Mouse (Mus musculus) hindbrain, embryonic 15.5 days (tissue): ENCODE measurements at regions not wholly inside any gene's neighbourhood (a gene's known extent, or its start where the extent isn't known, plus 50 kb on each side); places are given as distances from the start of the nearest gene placed in this dataset.
A peak's percentile ranks its signal among the peaks of the same experiment; 100 is the strongest.

Experiments used
- ATAC-seq: fragments of 200-750 bp; cut with Nextera tagmentation; 2 replicates; pipeline ENCODE4 v1.8.0; 2017; ENCODE audit warnings: low read depth, moderate number of reproducible peaks, moderate TSS enrichment; ENCODE audit not compliant: low FRiP score
- H3K27ac ChIP-seq: fragments of 300-500 bp; sonication (generic); replicated peaks from 2 replicates; pipeline ENCODE4 v1.5.1; 2015; ENCODE audit warnings: mild to moderate bottlenecking, inconsistent platforms
- H3K27me3 ChIP-seq: fragments of 300-500 bp; sonication (generic); 2 replicates; pipeline ENCODE4 v1.6.1; 2015; ENCODE audit warnings: control low read depth, inconsistent platforms
- H3K36me3 ChIP-seq: fragments of 300-500 bp; sonication (generic); 2 replicates; pipeline ENCODE4 v1.6.1; 2015; ENCODE audit warnings: control low read depth, inconsistent platforms
- H3K4me1 ChIP-seq: fragments of 300-500 bp; sonication (generic); replicated peaks from 2 replicates; pipeline ENCODE4 v1.6.1; 2015; ENCODE audit warnings: control low read depth, inconsistent platforms
- H3K4me2 ChIP-seq: fragments of 300-500 bp; sonication (generic); 2 replicates; pipeline ENCODE4 v1.6.1; 2015; ENCODE audit warnings: moderate library complexity, mild to moderate bottlenecking, inconsistent platforms
- H3K4me3 ChIP-seq: fragments of 300-500 bp; sonication (generic); 2 replicates; pipeline ENCODE4 v1.5.1; 2015; ENCODE audit warnings: mild to moderate bottlenecking, inconsistent platforms
- H3K9ac ChIP-seq: fragments of 300-500 bp; sonication (generic); 2 replicates; pipeline ENCODE4 v1.6.1; 2015; ENCODE audit warnings: inconsistent platforms
- H3K9me3 ChIP-seq: fragments of 300-500 bp; sonication (generic); 2 replicates; pipeline ENCODE4 v1.6.1; 2016; ENCODE audit warnings: control low read depth, inconsistent platforms
- WGBS: fragments of 180-500 bp; shearing (Covaris S2); methylation state at CpG from one replicate; pipeline ENCODE4 v1.1.7; 2015; 5-methylcytosine and 5-hydroxymethylcytosine counted together

GRCm38 (mm10) chr1:80025863-80026616 is 165.1 kb upstream of the Serpine2 start:
- Histone ChIP-seq H3K4me2 (no peak overlapping the region), H3K4me3 (no peak overlapping the region), H3K4me1 (0 out of 2 replicates have a peak, but pooled peaks cover 3% of the 10 kb centered on the region), H3K27ac (no peak overlapping the region), H3K36me3 (no peaks in the 10 kb centered on the region), H3K9ac (no peak overlapping the region), H3K9me3 (no peaks in the 10 kb centered on the region), H3K27me3 (no peaks in the 10 kb centered on the region)
- ATAC-seq: no peak
- WGBS: 95% methylated on average over 4 of the region's 4 CpGs

DNA sequence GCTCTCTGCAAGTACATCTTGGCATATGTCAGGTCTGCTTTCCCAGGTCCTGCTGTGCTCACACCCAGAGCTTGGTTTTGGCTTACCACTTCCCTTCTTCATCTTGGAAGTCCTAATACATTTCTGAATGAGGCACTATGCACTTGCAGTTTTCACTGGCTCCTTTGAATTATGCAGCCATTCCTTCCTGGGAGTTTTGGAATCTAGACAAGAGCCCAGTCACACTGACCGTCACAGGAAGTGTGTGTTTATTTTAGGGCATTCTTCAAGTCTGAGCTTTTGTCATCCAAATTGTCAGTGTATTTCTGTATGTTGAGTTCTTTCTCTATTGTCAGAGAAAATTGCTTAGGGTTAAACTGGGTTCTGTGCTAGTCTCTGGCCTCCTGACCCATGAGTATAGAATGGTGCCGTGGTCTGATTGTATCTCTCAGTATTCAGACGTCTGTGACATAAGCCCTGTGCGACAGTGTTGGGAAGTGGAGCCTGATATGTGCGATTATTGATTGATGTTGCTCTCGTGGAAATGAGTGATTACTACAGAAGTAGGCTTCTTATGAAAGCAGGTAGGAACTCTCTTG is 162.6 kb upstream of the Serpine2 start:
- H3K36me3 ChIP-seq: no peaks in the 10 kb centered on the region
- no peak overlapping the region for H3K9ac ChIP-seq
- no peak overlapping the region for H3K4me3 ChIP-seq
- H3K4me2 ChIP-seq: no peak overlapping the region
- 64% methylated on average over 6 of the region's 6 CpGs for WGBS
- no peaks in the 10 kb centered on the region for H3K27me3 ChIP-seq
- no peak overlapping the region for H3K27ac ChIP-seq
- 0 out of 2 replicates have a peak, but pooled peaks cover 3% of the 10 kb centered on the region for H3K4me1 ChIP-seq
- ATAC-seq: no peak
- H3K9me3 ChIP-seq: no peaks in the 10 kb centered on the region

- Histone ChIP-seq H3K27me3 (no peaks in the 10 kb centered on the region), H3K36me3 (no peaks in the 10 kb centered on the region), H3K4me3 (no peak overlapping the region), H3K4me2 (no peak overlapping the region), H3K9me3 (no peaks in the 10 kb centered on the region), H3K9ac (no peak overlapping the region), H3K27ac (no peak overlapping the region), H3K4me1 (0 out of 2 replicates have a peak, but pooled peaks cover 3% of the 10 kb centered on the region)
- WGBS: 39% methylated on average over 3 of the region's 3 CpGs
- ATAC-seq: 0 out of 2 replicates have a peak, but pooled peaks have one; percentile 48
Observed at GRCm38 (mm10) chr1:80021866-80022265, 160.9 kb upstream of the Serpine2 start.

DNA sequence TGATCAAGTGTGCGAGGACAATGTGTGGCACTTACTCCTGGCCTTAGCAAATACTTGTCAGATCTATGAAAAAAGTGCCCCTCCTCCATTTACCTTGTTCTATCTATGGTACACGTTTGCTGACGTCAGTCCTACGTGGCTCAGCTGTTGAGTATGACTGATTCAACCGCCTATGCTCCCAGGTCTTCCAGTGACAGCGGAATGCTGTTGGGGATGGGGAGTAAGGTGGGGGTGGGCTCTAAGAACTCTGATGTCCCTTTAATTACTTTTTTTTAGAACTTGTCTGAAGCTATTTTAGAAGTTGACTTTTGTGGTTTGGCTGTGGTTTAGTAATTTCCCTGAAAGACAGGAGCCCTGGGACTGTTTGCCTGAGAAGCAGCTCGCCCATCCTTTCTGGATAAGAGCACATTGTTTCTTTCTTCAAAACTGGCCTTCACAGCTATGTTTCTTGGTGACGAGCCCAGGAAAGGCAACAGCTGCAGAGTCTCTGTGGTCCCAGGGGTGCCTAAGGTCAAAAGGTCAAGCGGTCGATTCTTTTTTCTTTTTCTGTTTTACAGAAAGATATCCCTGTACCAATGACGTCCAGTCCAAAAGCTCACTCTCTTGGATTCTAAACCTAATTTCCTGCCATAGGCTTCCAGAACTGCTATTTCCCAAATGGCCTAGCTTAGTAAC is 157.5 kb upstream of the Serpine2 start:
- Histone ChIP-seq H3K9ac (no peak overlapping the region), H3K4me3 (no peak overlapping the region), H3K4me2 (no peak overlapping the region), H3K9me3 (no peaks in the 10 kb centered on the region), H3K4me1 (0 out of 2 replicates have a peak, but pooled peaks cover 3% of the 10 kb centered on the region), H3K27me3 (no peaks in the 10 kb centered on the region), H3K36me3 (no peaks in the 10 kb centered on the region), H3K27ac (no peak overlapping the region)
- 67% methylated on average over 11 of the region's 11 CpGs for WGBS
- ATAC-seq: no peak

GRCm38 (mm10) chr1:80015474-80015873 is 154.5 kb upstream of the Serpine2 start:
- H3K4me3 ChIP-seq: no peak overlapping the region
- no peak overlapping the region for H3K4me2 ChIP-seq
- H3K4me1 ChIP-seq: no peaks in the 10 kb centered on the region
- H3K9ac ChIP-seq: no peak overlapping the region
- no peaks in the 10 kb centered on the region for H3K27me3 ChIP-seq
- ATAC-seq: no peak
- WGBS: 77% methylated on average over 5 of the region's 5 CpGs
- no peak overlapping the region for H3K27ac ChIP-seq
- H3K36me3 ChIP-seq: no peaks in the 10 kb centered on the region
- H3K9me3 ChIP-seq: no peaks in the 10 kb centered on the region

DNA sequence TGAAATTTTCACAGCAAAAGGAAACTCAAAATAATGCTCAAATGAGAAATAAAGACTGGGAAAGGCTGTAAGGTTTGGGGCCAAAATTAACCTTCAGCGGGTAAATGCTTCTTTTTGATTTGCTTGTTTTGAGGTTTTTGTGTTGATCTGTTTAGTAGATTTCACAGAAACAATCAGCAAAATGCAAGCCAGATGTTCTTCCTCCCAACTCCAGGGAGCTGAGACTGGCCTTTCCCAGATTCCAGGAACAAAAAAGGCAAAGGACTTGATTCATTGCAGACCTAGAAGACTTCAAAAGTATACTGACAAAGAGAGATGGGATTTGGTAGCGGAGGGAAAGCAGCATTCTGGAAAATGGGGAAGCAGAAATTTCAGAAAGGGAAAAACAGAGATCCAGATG is 153.6 kb upstream of the Serpine2 start:
- no peak overlapping the region for H3K27ac ChIP-seq
- ATAC-seq: no peak
- H3K9me3 ChIP-seq: no peaks in the 10 kb centered on the region
- H3K4me3 ChIP-seq: no peak overlapping the region
- H3K9ac ChIP-seq: no peak overlapping the region
- H3K4me2 ChIP-seq: no peak overlapping the region
- H3K36me3 ChIP-seq: no peaks in the 10 kb centered on the region
- H3K27me3 ChIP-seq: no peaks in the 10 kb centered on the region
- no peaks in the 10 kb centered on the region for H3K4me1 ChIP-seq
- WGBS: 89% methylated on average over 2 of the region's 2 CpGs

- Histone ChIP-seq H3K27me3 (no peaks in the 10 kb centered on the region), H3K9ac (no peak overlapping the region), H3K36me3 (no peaks in the 10 kb centered on the region), H3K4me1 (no peaks in the 10 kb centered on the region), H3K9me3 (no peaks in the 10 kb centered on the region), H3K4me2 (no peak overlapping the region), H3K4me3 (no peak overlapping the region), H3K27ac (no peak overlapping the region)
- WGBS: 34% methylated on average over 4 of the region's 4 CpGs
- ATAC-seq: no peak
Observed at GRCm38 (mm10) chr1:80010724-80011123, 149.7 kb upstream of the Serpine2 start.

GRCm38 (mm10) chr1:79999081-79999480 is 138.1 kb upstream of the Serpine2 start:
- no peak for ATAC-seq
- WGBS: 80% methylated on average over 11 of the region's 11 CpGs
- Histone ChIP-seq H3K9ac (no peak overlapping the region), H3K4me1 (no peaks in the 10 kb centered on the region), H3K27me3 (no peaks in the 10 kb centered on the region), H3K4me2 (no peak overlapping the region), H3K27ac (no peak overlapping the region), H3K9me3 (no peaks in the 10 kb centered on the region), H3K4me3 (no peak overlapping the region), H3K36me3 (no peaks in the 10 kb centered on the region)

GRCm38 (mm10) chr1:79997911-79998310 is 136.9 kb upstream of the Serpine2 start:
- H3K4me3 ChIP-seq: no peak overlapping the region
- no peaks in the 10 kb centered on the region for H3K36me3 ChIP-seq
- H3K4me2 ChIP-seq: no peak overlapping the region
- H3K27me3 ChIP-seq: no peaks in the 10 kb centered on the region
- no peaks in the 10 kb centered on the region for H3K9me3 ChIP-seq
- no peaks in the 10 kb centered on the region for H3K4me1 ChIP-seq
- no peak overlapping the region for H3K27ac ChIP-seq
- ATAC-seq: no peak
- 93% methylated on average over 10 of the region's 10 CpGs for WGBS
- no peak overlapping the region for H3K9ac ChIP-seq

DNA sequence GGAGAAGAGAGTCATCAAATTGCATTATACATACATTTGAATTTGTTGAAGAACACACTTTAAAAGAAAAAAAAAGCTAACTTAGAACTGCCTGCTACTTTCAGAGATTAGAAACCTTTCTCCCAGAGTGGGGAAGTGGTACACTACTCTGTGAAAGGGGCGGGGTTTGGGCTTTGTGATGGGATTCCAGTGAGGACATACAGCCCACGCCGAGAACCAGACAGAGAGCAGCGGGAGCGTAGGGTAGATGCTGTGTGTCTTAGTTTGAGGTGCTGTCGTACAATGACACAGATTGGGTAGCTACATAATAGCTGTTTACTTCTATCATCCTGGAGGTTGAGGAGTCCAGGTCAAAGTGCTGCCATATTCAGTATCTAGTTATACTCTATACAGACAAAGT is 136.5 kb upstream of the Serpine2 start:
- no peak for ATAC-seq
- no peak overlapping the region for H3K4me3 ChIP-seq
- H3K4me2 ChIP-seq: no peak overlapping the region
- no peaks in the 10 kb centered on the region for H3K4me1 ChIP-seq
- H3K27ac ChIP-seq: no peak overlapping the region
- no peaks in the 10 kb centered on the region for H3K36me3 ChIP-seq
- no peaks in the 10 kb centered on the region for H3K9me3 ChIP-seq
- H3K9ac ChIP-seq: no peak overlapping the region
- no peaks in the 10 kb centered on the region for H3K27me3 ChIP-seq
- WGBS: 95% methylated on average over 6 of the region's 6 CpGs

DNA sequence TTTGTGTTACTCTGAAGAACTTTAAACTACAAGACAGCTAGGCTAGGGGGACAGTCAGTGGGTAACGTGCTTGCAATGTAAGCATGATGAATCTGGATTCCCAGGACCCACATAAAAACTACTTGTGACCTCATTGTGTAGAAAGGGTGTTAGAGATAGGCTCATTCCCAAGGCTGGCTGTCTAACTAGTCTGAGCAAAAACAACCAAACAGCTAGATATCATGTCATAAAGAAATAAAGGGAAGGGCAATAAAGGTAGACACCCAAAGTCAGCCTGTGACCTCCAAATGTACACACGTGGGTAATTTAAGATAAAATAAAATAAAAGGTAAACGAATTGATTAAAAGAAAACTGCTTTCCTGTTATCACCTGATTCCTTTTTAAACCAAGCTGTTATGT is 123.7 kb upstream of the Serpine2 start:
- 87% methylated on average over 3 of the region's 3 CpGs for WGBS
- no peak overlapping the region for H3K4me3 ChIP-seq
- H3K36me3 ChIP-seq: no peaks in the 10 kb centered on the region
- H3K4me1 ChIP-seq: no peaks in the 10 kb centered on the region
- no peak overlapping the region for H3K9ac ChIP-seq
- no peaks in the 10 kb centered on the region for H3K9me3 ChIP-seq
- ATAC-seq: no peak
- H3K4me2 ChIP-seq: no peak overlapping the region
- no peaks in the 10 kb centered on the region for H3K27me3 ChIP-seq
- H3K27ac ChIP-seq: no peak overlapping the region

DNA sequence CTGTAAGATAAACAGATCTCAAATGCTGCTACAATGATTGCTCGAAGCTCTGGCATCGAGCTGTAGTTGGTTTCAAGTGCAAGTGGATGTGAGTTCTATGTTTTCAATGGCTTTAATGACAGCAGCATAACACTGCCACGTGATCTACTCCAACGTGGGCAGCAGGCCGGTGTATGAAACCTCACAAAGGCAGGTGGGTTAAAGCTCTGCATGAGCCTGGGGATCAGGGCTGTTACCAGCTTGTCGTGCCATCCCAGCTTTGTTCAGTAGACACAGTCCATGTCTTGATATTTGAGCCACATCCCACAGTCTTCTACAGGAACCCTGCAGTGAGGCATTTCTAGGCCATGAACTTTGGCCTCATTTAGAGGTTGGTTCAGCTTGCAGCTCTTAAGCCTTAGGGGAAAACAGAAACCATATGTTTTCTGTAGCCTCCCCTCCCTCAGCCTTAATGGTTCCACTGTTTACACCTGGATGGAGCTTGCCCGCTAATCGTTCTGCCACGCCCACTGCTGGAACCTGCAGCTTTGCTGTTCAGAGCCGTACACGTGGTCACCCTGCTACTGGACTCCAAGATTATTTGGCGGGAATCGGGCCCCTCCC is 121.8 kb upstream of the Serpine2 start:
- H3K36me3 ChIP-seq: no peaks in the 10 kb centered on the region
- no peaks in the 10 kb centered on the region for H3K9me3 ChIP-seq
- WGBS: 81% methylated on average over 13 of the region's 13 CpGs
- no peaks in the 10 kb centered on the region for H3K27me3 ChIP-seq
- H3K4me3 ChIP-seq: no peak overlapping the region
- no peak overlapping the region for H3K4me2 ChIP-seq
- no peaks in the 10 kb centered on the region for H3K4me1 ChIP-seq
- H3K9ac ChIP-seq: no peak overlapping the region
- no peak overlapping the region for H3K27ac ChIP-seq
- ATAC-seq: no peak
